Mouse (Mus musculus): ENCODE data around the gene Kit. TPM values are rescaled to one million over a fixed set of nuclear protein-coding genes. Genes with fewer than 3 reads are reported as not detected.

Gene Kit
- polyA plus RNA-seq, 1 experiment: 0.37 TPM

GRCm38 (mm10) chr5:75658575-75658974 is 83.9 kb downstream of the Kit start:
- H3K4me1 ChIP-seq (ENCODE audit: control insufficient read depth, insufficient read depth, low read length): no peaks in the 10 kb centered on the region
- no peak overlapping the region for H3K27ac ChIP-seq (ENCODE audit: insufficient read depth, low read length)
- TF ChIP-seq POLR2A (IDR thresholded peaks at IDR 0.05; ENCODE audit: low read depth, low read length) (no peak), CTCF (IDR thresholded peaks at IDR 0.05; ENCODE audit: borderline replicate concordance, insufficient read depth, low read length) (no peak)
- no peak overlapping the region for H3K4me3 ChIP-seq (ENCODE audit: insufficient read depth, low read length)

GRCm38 (mm10) chr5:75660342-75660741 is 85.6 kb downstream of the Kit start:
- TF ChIP-seq CTCF (IDR thresholded peaks at IDR 0.05; ENCODE audit: borderline replicate concordance, insufficient read depth, low read length) (peak; percentile 0; the same call in 1 of the 2 replicates), POLR2A (IDR thresholded peaks at IDR 0.05; ENCODE audit: low read depth, low read length) (no peak)
- Histone ChIP-seq H3K27ac (ENCODE audit: insufficient read depth, low read length) (no peak overlapping the region), H3K4me3 (ENCODE audit: insufficient read depth, low read length) (no peak overlapping the region), H3K4me1 (ENCODE audit: control insufficient read depth, insufficient read depth, low read length) (no peaks in the 10 kb centered on the region)

- H3K4me1 ChIP-seq (ENCODE audit: control insufficient read depth, insufficient read depth, low read length): no peaks in the 10 kb centered on the region
- H3K4me3 ChIP-seq (ENCODE audit: insufficient read depth, low read length): no peak overlapping the region
- TF ChIP-seq POLR2A (IDR thresholded peaks at IDR 0.05; ENCODE audit: low read depth, low read length) (no peak), CTCF (IDR thresholded peaks at IDR 0.05; ENCODE audit: borderline replicate concordance, insufficient read depth, low read length) (no peak)
- H3K27ac ChIP-seq (ENCODE audit: insufficient read depth, low read length): no peak overlapping the region
Observed at GRCm38 (mm10) chr5:75662466-75662865, 87.8 kb downstream of the Kit start.

GRCm38 (mm10) chr5:75663768-75664167 is 89.1 kb downstream of the Kit start:
- H3K4me3 ChIP-seq (ENCODE audit: insufficient read depth, low read length): no peak overlapping the region
- H3K4me1 ChIP-seq (ENCODE audit: control insufficient read depth, insufficient read depth, low read length): no peaks in the 10 kb centered on the region
- no peak overlapping the region for H3K27ac ChIP-seq (ENCODE audit: insufficient read depth, low read length)
- TF ChIP-seq CTCF (IDR thresholded peaks at IDR 0.05; ENCODE audit: borderline replicate concordance, insufficient read depth, low read length): no peak
- TF ChIP-seq POLR2A (IDR thresholded peaks at IDR 0.05; ENCODE audit: low read depth, low read length): no peak

- Histone ChIP-seq H3K4me3 (ENCODE audit: insufficient read depth, low read length) (no peak overlapping the region), H3K27ac (ENCODE audit: insufficient read depth, low read length) (no peak overlapping the region), H3K4me1 (ENCODE audit: control insufficient read depth, insufficient read depth, low read length) (no peaks in the 10 kb centered on the region)
- TF ChIP-seq CTCF (IDR thresholded peaks at IDR 0.05; ENCODE audit: borderline replicate concordance, insufficient read depth, low read length) (no peak), POLR2A (IDR thresholded peaks at IDR 0.05; ENCODE audit: low read depth, low read length) (no peak)
Observed at GRCm38 (mm10) chr5:75667083-75667482, 92.4 kb downstream of the Kit start.

- no peak for TF ChIP-seq CTCF (IDR thresholded peaks at IDR 0.05; ENCODE audit: borderline replicate concordance, insufficient read depth, low read length)
- TF ChIP-seq POLR2A (IDR thresholded peaks at IDR 0.05; ENCODE audit: low read depth, low read length): no peak
- Histone ChIP-seq H3K4me1 (ENCODE audit: control insufficient read depth, insufficient read depth, low read length) (no peaks in the 10 kb centered on the region), H3K27ac (ENCODE audit: insufficient read depth, low read length) (no peak overlapping the region), H3K4me3 (ENCODE audit: insufficient read depth, low read length) (no peak overlapping the region)
Observed at GRCm38 (mm10) chr5:75671136-75671788, 96.5 kb downstream of the Kit start.

GRCm38 (mm10) chr5:75676024-75676423 is 101.3 kb downstream of the Kit start:
- H3K4me1 ChIP-seq (ENCODE audit: control insufficient read depth, insufficient read depth, low read length): no peaks in the 10 kb centered on the region
- no peak overlapping the region for H3K4me3 ChIP-seq (ENCODE audit: insufficient read depth, low read length)
- no peak overlapping the region for H3K27ac ChIP-seq (ENCODE audit: insufficient read depth, low read length)
- TF ChIP-seq POLR2A (IDR thresholded peaks at IDR 0.05; ENCODE audit: low read depth, low read length) (no peak), CTCF (IDR thresholded peaks at IDR 0.05; ENCODE audit: borderline replicate concordance, insufficient read depth, low read length) (no peak)

- no peak overlapping the region for H3K4me3 ChIP-seq (ENCODE audit: insufficient read depth, low read length)
- TF ChIP-seq POLR2A (IDR thresholded peaks at IDR 0.05; ENCODE audit: low read depth, low read length): no peak
- TF ChIP-seq CTCF (IDR thresholded peaks at IDR 0.05; ENCODE audit: borderline replicate concordance, insufficient read depth, low read length): no peak
- H3K27ac ChIP-seq (ENCODE audit: insufficient read depth, low read length): no peak overlapping the region
- H3K4me1 ChIP-seq (ENCODE audit: control insufficient read depth, insufficient read depth, low read length): no peaks in the 10 kb centered on the region
Observed at GRCm38 (mm10) chr5:75679896-75680295, 105.2 kb downstream of the Kit start.

GRCm38 (mm10) chr5:75695162-75695809 is 120.6 kb downstream of the Kit start:
- no peak for TF ChIP-seq CTCF (IDR thresholded peaks at IDR 0.05; ENCODE audit: borderline replicate concordance, insufficient read depth, low read length)
- no peak for TF ChIP-seq POLR2A (IDR thresholded peaks at IDR 0.05; ENCODE audit: low read depth, low read length)
- Histone ChIP-seq H3K27ac (ENCODE audit: insufficient read depth, low read length) (no peak overlapping the region), H3K4me3 (ENCODE audit: insufficient read depth, low read length) (no peak overlapping the region), H3K4me1 (ENCODE audit: control insufficient read depth, insufficient read depth, low read length) (no peaks in the 10 kb centered on the region)

- no peak for TF ChIP-seq POLR2A (IDR thresholded peaks at IDR 0.05; ENCODE audit: low read depth, low read length)
- TF ChIP-seq CTCF (IDR thresholded peaks at IDR 0.05; ENCODE audit: borderline replicate concordance, insufficient read depth, low read length): no peak
- Histone ChIP-seq H3K4me3 (ENCODE audit: insufficient read depth, low read length) (no peak overlapping the region), H3K27ac (ENCODE audit: insufficient read depth, low read length) (no peak overlapping the region), H3K4me1 (ENCODE audit: control insufficient read depth, insufficient read depth, low read length) (no peaks in the 10 kb centered on the region)
Observed at GRCm38 (mm10) chr5:75696960-75697359, 122.2 kb downstream of the Kit start.

Measured in embryonic fibroblast, embryonic 13.5 days (primary cell).